Mouse (Mus musculus) heart, embryonic 11.5 days (tissue): ENCODE measurements at regions not wholly inside any gene's neighbourhood (a gene's known extent, or its start where the extent isn't known, plus 50 kb on each side); places are given as distances from the start of the nearest gene placed in this dataset.

Source experiments
- ATAC-seq: fragments of 200-750 bp; cut with Nextera tagmentation; replicated peaks from 2 replicates; pipeline ENCODE4 v1.8.0; 2017; ENCODE audit warnings: moderate library complexity; ENCODE audit not compliant: insufficient number of reproducible peaks, low FRiP score, low TSS enrichment
- H3K27ac ChIP-seq: fragments of 300-500 bp; sonication (generic); 2 replicates; pipeline ENCODE4 v1.5.1; 2014; ENCODE audit warnings: mild to moderate bottlenecking, low read depth, low read length
- H3K27me3 ChIP-seq: fragments of 300-500 bp; sonication (generic); 2 replicates; pipeline ENCODE4 v1.6.1; 2014; ENCODE audit warnings: mild to moderate bottlenecking, low read length, mixed read lengths; ENCODE audit not compliant: control insufficient read depth, insufficient read depth
- H3K36me3 ChIP-seq: fragments of 300-500 bp; sonication (generic); 2 replicates; pipeline ENCODE4 v1.6.1; 2014; ENCODE audit warnings: mild to moderate bottlenecking, low read length, moderate library complexity, mixed read lengths; ENCODE audit not compliant: control insufficient read depth, insufficient read depth
- H3K4me1 ChIP-seq: fragments of 300-500 bp; sonication (generic); 2 replicates; pipeline ENCODE4 v1.6.1; 2014; ENCODE audit warnings: low read length; ENCODE audit not compliant: control insufficient read depth, insufficient read depth
- H3K4me2 ChIP-seq: fragments of 300-500 bp; sonication (generic); 2 replicates; pipeline ENCODE4 v1.6.1; 2014; ENCODE audit warnings: mild to moderate bottlenecking, moderate library complexity
- H3K4me3 ChIP-seq: fragments of 300-500 bp; sonication (generic); 2 replicates; pipeline ENCODE4 v1.5.1; 2014; ENCODE audit warnings: low read depth, low read length
- H3K9ac ChIP-seq: fragments of 300-500 bp; sonication (generic); 2 replicates; pipeline ENCODE4 v1.6.1; 2014; ENCODE audit warnings: mild to moderate bottlenecking, low read depth, low read length, moderate library complexity
- H3K9me3 ChIP-seq: fragments of 300-500 bp; sonication (generic); replicated peaks from 2 replicates; pipeline ENCODE4 v1.6.1; 2016; ENCODE audit warnings: low read length; ENCODE audit not compliant: control insufficient read depth
- WGBS: fragments of 180-500 bp; shearing (Covaris S2); extraction: QIAGEN DNeasy Blood & Tissue Kit; methylation state at CpG from one replicate; pipeline ENCODE4 v1.1.7; 2014; ENCODE audit not compliant: insufficient replicate concordance; 5-methylcytosine and 5-hydroxymethylcytosine counted together

DNA sequence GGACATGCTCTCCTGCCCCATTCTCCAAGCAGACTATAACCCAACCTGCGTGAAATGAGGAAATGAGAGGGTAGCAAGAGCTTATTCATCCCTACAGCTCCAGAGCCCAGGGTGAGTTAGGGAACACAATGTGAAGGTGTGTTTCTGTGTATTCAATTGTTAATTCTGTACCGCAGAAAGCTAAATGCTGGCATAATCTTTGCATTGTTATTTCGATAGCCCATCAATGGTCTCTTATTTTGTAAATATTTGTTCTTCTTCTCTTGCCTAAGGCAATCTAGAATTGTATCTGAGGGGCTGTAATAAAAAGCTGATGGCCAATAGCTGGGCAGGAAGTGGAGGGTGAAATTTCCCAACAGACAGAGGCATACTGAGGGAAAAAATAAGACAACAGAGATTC lies 247.6 kb upstream of the Wscd1 start:
- no peak for ATAC-seq
- Histone ChIP-seq H3K27ac (no peak overlapping the region), H3K27me3 (no peaks in the 10 kb centered on the region), H3K4me2 (no peak overlapping the region), H3K4me1 (no peaks in the 10 kb centered on the region), H3K9me3 (no peaks in the 10 kb centered on the region), H3K4me3 (no peak overlapping the region), H3K9ac (no peak overlapping the region), H3K36me3 (no peaks in the 10 kb centered on the region)
- WGBS, result 77% methylated on average over 3 of the region's 3 CpGs

GRCm38 (mm10) chr11:71512271-71513066 lies 237.3 kb upstream of the Wscd1 start:
- 73% methylated on average over 15 of the region's 15 CpGs for WGBS
- ATAC-seq, result no peak
- no peaks in the 10 kb centered on the region for H3K9me3 ChIP-seq
- H3K4me3 ChIP-seq, result no peak overlapping the region
- H3K4me1 ChIP-seq, result no peaks in the 10 kb centered on the region
- no peak overlapping the region for H3K9ac ChIP-seq
- H3K36me3 ChIP-seq, result no peaks in the 10 kb centered on the region
- H3K27ac ChIP-seq, result no peak overlapping the region
- H3K27me3 ChIP-seq, result no peaks in the 10 kb centered on the region
- no peak overlapping the region for H3K4me2 ChIP-seq

DNA sequence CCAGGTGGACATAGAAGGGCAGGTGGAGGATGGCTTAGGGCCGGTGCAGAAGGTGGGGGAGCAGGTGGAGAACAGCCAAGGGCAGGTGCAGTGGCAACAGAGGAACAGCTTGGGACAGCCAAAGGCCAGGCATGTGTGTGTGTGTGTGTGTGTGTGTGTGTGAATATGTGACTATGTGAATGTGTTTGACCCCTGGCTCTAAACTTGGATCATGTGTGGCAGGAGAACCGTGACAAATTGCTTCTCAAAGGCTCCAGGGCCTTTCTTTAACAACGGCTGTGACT lies 236.7 kb upstream of the Wscd1 start:
- Histone ChIP-seq H3K27me3 (no peaks in the 10 kb centered on the region), H3K4me2 (no peak overlapping the region), H3K9me3 (no peaks in the 10 kb centered on the region), H3K36me3 (no peaks in the 10 kb centered on the region), H3K4me1 (no peaks in the 10 kb centered on the region), H3K4me3 (no peak overlapping the region), H3K9ac (no peak overlapping the region), H3K27ac (no peak overlapping the region)
- no peak for ATAC-seq
- WGBS, result 84% methylated on average over 3 of the region's 3 CpGs

DNA sequence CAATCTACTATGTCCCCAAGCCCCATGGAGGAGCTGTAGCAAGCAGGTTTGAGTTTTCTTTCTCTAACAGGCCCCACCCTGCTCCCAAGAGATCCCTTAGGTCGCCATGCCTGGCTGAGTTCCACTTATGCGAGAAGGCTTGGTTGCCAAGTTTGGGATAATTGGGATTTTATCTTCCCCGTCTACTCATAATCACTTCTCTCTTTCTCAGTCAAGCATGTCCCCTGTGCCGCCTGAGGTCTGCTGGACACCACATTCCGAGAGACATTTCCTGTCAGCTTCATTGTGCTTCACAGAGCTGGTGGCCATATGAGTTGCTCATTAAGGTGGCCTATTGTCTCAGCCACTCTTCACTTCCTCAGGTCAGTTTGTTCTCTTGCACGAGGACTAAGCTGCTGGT lies 234.5 kb upstream of the Wscd1 start:
- Histone ChIP-seq H3K36me3 (no peaks in the 10 kb centered on the region), H3K9ac (no peak overlapping the region), H3K27ac (no peak overlapping the region), H3K4me3 (no peak overlapping the region), H3K27me3 (no peaks in the 10 kb centered on the region), H3K9me3 (no peaks in the 10 kb centered on the region), H3K4me2 (no peak overlapping the region), H3K4me1 (no peaks in the 10 kb centered on the region)
- no peak for ATAC-seq
- WGBS, result 59% methylated on average over 6 of the region's 6 CpGs

DNA sequence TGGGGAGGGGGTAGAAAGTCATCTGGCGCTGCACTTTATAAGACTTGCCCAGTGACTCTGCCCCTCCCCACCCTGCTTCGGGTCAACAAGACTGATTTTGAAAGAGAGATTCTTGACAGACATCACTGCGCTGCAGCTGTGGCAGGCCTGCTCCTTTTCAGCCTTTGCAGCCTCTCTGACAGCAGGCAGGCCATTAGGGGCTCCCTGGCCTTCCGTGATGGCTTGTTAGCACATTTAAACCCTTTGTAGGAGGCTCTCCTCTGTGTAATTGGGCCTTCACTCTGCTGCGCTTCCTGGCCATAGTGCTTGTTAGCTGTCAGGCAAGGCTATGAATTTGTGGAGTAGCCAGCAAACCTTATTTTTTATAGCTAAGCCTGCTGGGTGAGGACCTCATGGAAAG lies 232.3 kb upstream of the Wscd1 start:
- Histone ChIP-seq H3K4me2 (no peak overlapping the region), H3K9me3 (no peaks in the 10 kb centered on the region), H3K27me3 (no peaks in the 10 kb centered on the region), H3K4me3 (no peak overlapping the region), H3K4me1 (no peaks in the 10 kb centered on the region), H3K36me3 (no peaks in the 10 kb centered on the region), H3K27ac (no peak overlapping the region), H3K9ac (no peak overlapping the region)
- WGBS, result 29% methylated on average over 5 of the region's 5 CpGs
- ATAC-seq, result no peak

DNA sequence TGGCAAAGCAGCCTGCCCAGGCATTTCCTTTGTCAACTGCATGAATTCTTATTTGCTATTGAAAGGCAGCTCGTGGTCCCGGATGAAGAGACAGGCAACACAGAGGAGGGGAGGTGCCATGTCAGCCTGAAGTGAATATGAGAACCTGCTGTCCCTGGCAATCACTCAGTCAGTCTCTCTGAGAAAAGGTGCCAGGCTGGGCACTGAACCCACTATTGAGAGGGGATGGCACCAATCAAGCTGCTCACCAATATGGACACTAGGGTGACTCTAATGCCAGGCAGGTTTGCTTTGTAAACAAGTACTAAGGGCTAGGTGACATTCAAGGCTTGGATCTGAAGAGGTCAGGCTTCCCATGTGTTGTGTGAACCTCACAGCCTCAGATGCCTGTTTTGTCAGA lies 222.0 kb upstream of the Wscd1 start:
- ATAC-seq, result no peak
- H3K27me3 ChIP-seq, result no peaks in the 10 kb centered on the region
- no peak overlapping the region for H3K9ac ChIP-seq
- no peak overlapping the region for H3K4me3 ChIP-seq
- WGBS, result 73% methylated on average over 2 of the region's 2 CpGs
- H3K27ac ChIP-seq, result no peak overlapping the region
- no peaks in the 10 kb centered on the region for H3K4me1 ChIP-seq
- no peaks in the 10 kb centered on the region for H3K9me3 ChIP-seq
- H3K36me3 ChIP-seq, result no peaks in the 10 kb centered on the region
- H3K4me2 ChIP-seq, result no peak overlapping the region

DNA sequence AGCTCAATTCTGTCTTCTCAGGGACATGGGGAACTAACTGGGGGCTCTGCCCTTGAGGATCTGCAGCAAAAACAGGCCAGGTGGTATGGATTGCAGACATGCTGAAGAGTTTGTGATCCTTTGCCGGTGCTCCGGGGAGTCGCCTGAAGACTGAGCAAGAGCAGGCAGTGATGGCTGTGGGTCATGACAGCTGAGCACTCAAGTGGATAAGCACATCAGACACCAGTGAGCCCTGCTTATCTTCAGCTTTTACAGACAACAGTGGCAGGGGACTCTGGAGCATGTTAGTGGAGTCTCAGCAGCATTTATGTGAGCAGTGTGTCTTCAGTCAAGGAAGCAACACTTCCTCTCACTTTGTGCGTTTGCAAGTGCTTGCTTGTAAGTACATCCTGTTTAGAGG lies 221.1 kb upstream of the Wscd1 start:
- 23% methylated on average over 4 of the region's 4 CpGs for WGBS
- Histone ChIP-seq H3K9ac (no peak overlapping the region), H3K27ac (no peak overlapping the region), H3K36me3 (no peaks in the 10 kb centered on the region), H3K27me3 (no peaks in the 10 kb centered on the region), H3K9me3 (no peaks in the 10 kb centered on the region), H3K4me2 (no peak overlapping the region), H3K4me1 (no peaks in the 10 kb centered on the region), H3K4me3 (no peak overlapping the region)
- no peak for ATAC-seq

GRCm38 (mm10) chr11:71541178-71541845 lies 208.4 kb upstream of the Wscd1 start:
- H3K4me1 ChIP-seq, result no peaks in the 10 kb centered on the region
- 42% methylated on average over 6 of the region's 6 CpGs for WGBS
- H3K36me3 ChIP-seq, result no peaks in the 10 kb centered on the region
- no peak overlapping the region for H3K4me3 ChIP-seq
- no peak overlapping the region for H3K9ac ChIP-seq
- no peaks in the 10 kb centered on the region for H3K9me3 ChIP-seq
- no peaks in the 10 kb centered on the region for H3K27me3 ChIP-seq
- H3K4me2 ChIP-seq, result no peak overlapping the region
- no peak overlapping the region for H3K27ac ChIP-seq
- ATAC-seq, result no peak

- H3K9ac ChIP-seq, result no peak overlapping the region
- H3K4me2 ChIP-seq, result no peak overlapping the region
- no peak overlapping the region for H3K27ac ChIP-seq
- no peak overlapping the region for H3K4me3 ChIP-seq
- no peaks in the 10 kb centered on the region for H3K36me3 ChIP-seq
- no peaks in the 10 kb centered on the region for H3K4me1 ChIP-seq
- WGBS, result 80% methylated on average over 3 of the region's 3 CpGs
- no peak for ATAC-seq
- H3K9me3 ChIP-seq, result no peaks in the 10 kb centered on the region; the same call in 1 of the 2 replicates
- H3K27me3 ChIP-seq, result no peaks in the 10 kb centered on the region
These were observed 192.3 kb upstream of the Wscd1 start for GRCm38 (mm10) chr11:71557412-71557811.
